Mouse (Mus musculus) forebrain, embryonic 10.5 days (tissue): ENCODE results near the gene Tmem14c. TPM values are rescaled to one million over a fixed set of nuclear protein-coding genes. Genes with fewer than 3 reads are reported as not detected.

Experiments used
- DNase-seq: peaks from one replicate; pipeline ENCODE4 v3.0.0-alpha.2; 2017; ENCODE audit warnings: low spot score; ENCODE audit errors: extremely low spot score
- H3K27ac ChIP-seq: fragments of 300-500 bp; sonication (generic); 2 replicates; pipeline ENCODE4 v1.5.1; 2016; ENCODE audit warnings: mild to moderate bottlenecking
- H3K27me3 ChIP-seq: fragments of 300-500 bp; sonication (generic); 2 replicates; pipeline ENCODE4 v1.6.1; 2016; ENCODE audit warnings: mild to moderate bottlenecking; ENCODE audit not compliant: poor library complexity, severe bottlenecking
- H3K36me3 ChIP-seq: fragments of 300-500 bp; sonication (generic); replicated peaks from 2 replicates; pipeline ENCODE4 v1.6.1; 2016; ENCODE audit warnings: mild to moderate bottlenecking, moderate library complexity
- H3K4me1 ChIP-seq: fragments of 300-500 bp; sonication (generic); 2 replicates; pipeline ENCODE4 v1.6.1; 2016
- H3K4me3 ChIP-seq: fragments of 300-500 bp; sonication (generic); 2 replicates; pipeline ENCODE4 v1.5.1; 2016; ENCODE audit warnings: mild to moderate bottlenecking, moderate library complexity
- H3K9me3 ChIP-seq: fragments of 300-500 bp; sonication (generic); 2 replicates; pipeline ENCODE4 v1.6.1; 2016; ENCODE audit warnings: mild to moderate bottlenecking, moderate library complexity
- WGBS: fragments of 180-500 bp; shearing (Covaris S2); methylation state at CpG from one replicate; pipeline ENCODE4 v1.1.7; 2016; 5-methylcytosine and 5-hydroxymethylcytosine counted together
- polyA plus RNA-seq: library from polyadenylated mRNA; unstranded; fragments of >200 nt; fragmentation: Nextera tagmentation; extraction: Ambion mirVana; gene quantifications from 2 replicates; pipeline ENCODE4 v1.2.1, GENCODE M21; 2016

Tmem14c gene
- polyA plus RNA-seq, 1 experiment from 2014 or later, result 224 TPM

GRCm38 (mm10) chr13:41018756-41019591, 2.9 kb downstream of the Tmem14c start:
- Histone ChIP-seq H3K9me3 (no peaks in the 10 kb centered on the region), H3K36me3 (peaks cover 68% of the 10 kb centered on the region), H3K4me3 (no peak overlapping the region), H3K27me3 (no peaks in the 10 kb centered on the region), H3K27ac (peak overlapping the region; percentile 51; the same call in 1 of the 2 replicates), H3K4me1 (peaks cover 21% of the 10 kb centered on the region)
- DNase-seq, result no peak
- WGBS, result 91% methylated on average over 13 of the region's 13 CpGs

GRCm38 (mm10) chr13:41020494-41020893, 4.4 kb downstream of the Tmem14c start:
- Histone ChIP-seq H3K4me1 (peaks cover 19% of the 10 kb centered on the region), H3K9me3 (no peaks in the 10 kb centered on the region), H3K27ac (no peak overlapping the region), H3K4me3 (no peak overlapping the region), H3K27me3 (no peaks in the 10 kb centered on the region), H3K36me3 (peaks cover 62% of the 10 kb centered on the region)
- no peak for DNase-seq
- 76% methylated on average over 7 of the region's 7 CpGs for WGBS

- Histone ChIP-seq H3K27me3 (no peaks in the 10 kb centered on the region), H3K4me1 (peaks cover 12% of the 10 kb centered on the region), H3K9me3 (no peaks in the 10 kb centered on the region), H3K36me3 (peaks cover 62% of the 10 kb centered on the region), H3K27ac (no peak overlapping the region), H3K4me3 (no peak overlapping the region)
- no peak for DNase-seq
- 93% methylated on average over 6 of the region's 6 CpGs for WGBS
These were observed 5.5 kb downstream of the Tmem14c start for GRCm38 (mm10) chr13:41021607-41022006.

GRCm38 (mm10) chr13:41022099-41022498, 6.0 kb downstream of the Tmem14c start:
- Histone ChIP-seq H3K27ac (no peak overlapping the region), H3K9me3 (no peaks in the 10 kb centered on the region), H3K27me3 (no peaks in the 10 kb centered on the region), H3K4me3 (no peak overlapping the region), H3K4me1 (peaks cover 7% of the 10 kb centered on the region), H3K36me3 (peaks cover 62% of the 10 kb centered on the region)
- 92% methylated on average over 13 of the region's 13 CpGs for WGBS
- DNase-seq, result no peak

- Histone ChIP-seq H3K4me1 (no peaks in the 10 kb centered on the region), H3K27ac (no peak overlapping the region), H3K4me3 (no peak overlapping the region), H3K36me3 (no peaks in the 10 kb centered on the region), H3K27me3 (no peaks in the 10 kb centered on the region), H3K9me3 (no peaks in the 10 kb centered on the region)
- WGBS, result 78% methylated on average over 5 of the region's 5 CpGs
- DNase-seq, result no peak
These were observed 14.0 kb downstream of the Tmem14c start for GRCm38 (mm10) chr13:41030098-41030497.

GRCm38 (mm10) chr13:41042511-41042910, 26.4 kb downstream of the Tmem14c start:
- Histone ChIP-seq H3K4me3 (no peak overlapping the region), H3K9me3 (no peaks in the 10 kb centered on the region), H3K27ac (no peak overlapping the region), H3K4me1 (no peaks in the 10 kb centered on the region), H3K27me3 (peaks cover 55% of the 10 kb centered on the region), H3K36me3 (no peaks in the 10 kb centered on the region)
- DNase-seq, result no peak
- 91% methylated on average over 4 of the region's 4 CpGs for WGBS

- Histone ChIP-seq H3K9me3 (no peaks in the 10 kb centered on the region), H3K4me3 (no peak overlapping the region), H3K36me3 (no peaks in the 10 kb centered on the region), H3K27me3 (peaks cover 84% of the 10 kb centered on the region), H3K4me1 (peaks cover 4% of the 10 kb centered on the region), H3K27ac (no peak overlapping the region)
- WGBS, result 91% methylated on average over 8 of the region's 8 CpGs
- DNase-seq, result no peak
These were observed 29.8 kb downstream of the Tmem14c start for GRCm38 (mm10) chr13:41045901-41046300.

GRCm38 (mm10) chr13:41047280-41047679, 31.2 kb downstream of the Tmem14c start:
- Histone ChIP-seq H3K36me3 (no peaks in the 10 kb centered on the region), H3K27me3 (peaks cover 84% of the 10 kb centered on the region), H3K9me3 (no peaks in the 10 kb centered on the region), H3K4me1 (peaks cover 18% of the 10 kb centered on the region), H3K4me3 (no peak overlapping the region), H3K27ac (no peak overlapping the region)
- no peak for DNase-seq
- 86% methylated on average over 6 of the region's 6 CpGs for WGBS

- H3K4me1 ChIP-seq, result peaks cover 29% of the 10 kb centered on the region
- WGBS, result 43% methylated on average over 5 of the region's 5 CpGs
- H3K9me3 ChIP-seq, result no peaks in the 10 kb centered on the region
- no peaks in the 10 kb centered on the region for H3K36me3 ChIP-seq
- DNase-seq, result peak; percentile 45
- H3K27me3 ChIP-seq, result peaks cover 87% of the 10 kb centered on the region
- H3K27ac ChIP-seq, result no peak overlapping the region
- no peak overlapping the region for H3K4me3 ChIP-seq
These were observed 35.9 kb downstream of the Tmem14c start for GRCm38 (mm10) chr13:41051965-41052364.

- no peak overlapping the region for H3K27ac ChIP-seq
- 96% methylated on average over 4 of the region's 4 CpGs for WGBS
These were observed 51.5 kb downstream of the Tmem14c start for GRCm38 (mm10) chr13:41067618-41068017.

GRCm38 (mm10) chr13:41071617-41072016, 55.5 kb downstream of the Tmem14c start:
- Histone ChIP-seq H3K27me3 (peaks cover 16% of the 10 kb centered on the region), H3K4me3 (no peak overlapping the region), H3K36me3 (no peaks in the 10 kb centered on the region), H3K9me3 (no peaks in the 10 kb centered on the region), H3K27ac (no peak overlapping the region), H3K4me1 (no peaks in the 10 kb centered on the region)
- WGBS, result 94% methylated on average over 11 of the region's 11 CpGs
- no peak for DNase-seq

More at GRCm38 (mm10) chr13:41067618-41068017, 51.5 kb downstream of the Tmem14c start:
- Histone ChIP-seq H3K9me3 (no peaks in the 10 kb centered on the region), H3K4me1 (no peaks in the 10 kb centered on the region), H3K36me3 (no peaks in the 10 kb centered on the region), H3K4me3 (no peak overlapping the region), H3K27me3 (no peaks in the 10 kb centered on the region)
- no peak for DNase-seq
